Mouse (Mus musculus): ENCODE data around the gene Hey2. TPM values are rescaled to one million over a fixed set of nuclear protein-coding genes. Genes with fewer than 3 reads are reported as not detected.

The Hey2 gene
- polyA plus RNA-seq, 1 experiment: not detected

DNA sequence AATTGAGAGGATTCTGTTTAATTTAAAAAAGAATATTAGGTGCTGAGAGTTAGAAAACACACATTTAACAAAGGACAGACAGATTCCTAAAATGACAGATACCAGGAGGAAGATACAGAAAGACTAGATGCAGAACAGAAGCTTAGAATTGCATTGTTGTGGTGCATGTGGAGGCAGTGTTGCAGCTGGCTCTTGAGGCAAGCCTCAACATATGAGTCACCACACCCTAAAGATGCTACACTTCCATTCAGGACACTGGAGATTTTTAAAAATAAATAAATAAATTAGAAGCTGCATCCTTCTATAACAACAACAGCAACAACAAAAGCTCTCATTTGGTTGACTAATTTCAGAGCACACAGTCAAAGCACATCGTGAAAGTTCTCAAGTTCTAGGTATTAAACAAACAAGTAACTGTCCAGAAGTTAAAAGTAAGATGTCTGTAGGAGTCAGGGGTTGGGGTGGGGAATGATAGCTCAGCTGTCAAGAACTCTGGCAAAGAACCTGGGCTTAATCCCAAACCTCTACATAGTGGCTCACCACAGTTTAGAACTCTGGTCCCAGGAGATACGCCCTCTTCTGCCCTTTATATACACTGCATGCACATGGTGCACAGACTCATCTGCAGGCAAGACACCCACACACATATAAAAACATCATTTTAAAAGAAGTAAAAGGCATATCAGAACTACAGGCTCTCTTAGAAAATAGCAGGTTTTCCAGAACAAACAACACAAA lies 42.7 kb downstream of the Hey2 start:
- WGBS: 57% methylated on average over 2 of the region's 2 CpGs
- TF ChIP-seq CTCF (IDR thresholded peaks at IDR 0.05; ENCODE audit: insufficient read depth, low read depth, low read length) (no peak), POLR2A (IDR thresholded peaks at IDR 0.05; ENCODE audit: insufficient read depth, low read depth, low read length) (no peak)

DNA sequence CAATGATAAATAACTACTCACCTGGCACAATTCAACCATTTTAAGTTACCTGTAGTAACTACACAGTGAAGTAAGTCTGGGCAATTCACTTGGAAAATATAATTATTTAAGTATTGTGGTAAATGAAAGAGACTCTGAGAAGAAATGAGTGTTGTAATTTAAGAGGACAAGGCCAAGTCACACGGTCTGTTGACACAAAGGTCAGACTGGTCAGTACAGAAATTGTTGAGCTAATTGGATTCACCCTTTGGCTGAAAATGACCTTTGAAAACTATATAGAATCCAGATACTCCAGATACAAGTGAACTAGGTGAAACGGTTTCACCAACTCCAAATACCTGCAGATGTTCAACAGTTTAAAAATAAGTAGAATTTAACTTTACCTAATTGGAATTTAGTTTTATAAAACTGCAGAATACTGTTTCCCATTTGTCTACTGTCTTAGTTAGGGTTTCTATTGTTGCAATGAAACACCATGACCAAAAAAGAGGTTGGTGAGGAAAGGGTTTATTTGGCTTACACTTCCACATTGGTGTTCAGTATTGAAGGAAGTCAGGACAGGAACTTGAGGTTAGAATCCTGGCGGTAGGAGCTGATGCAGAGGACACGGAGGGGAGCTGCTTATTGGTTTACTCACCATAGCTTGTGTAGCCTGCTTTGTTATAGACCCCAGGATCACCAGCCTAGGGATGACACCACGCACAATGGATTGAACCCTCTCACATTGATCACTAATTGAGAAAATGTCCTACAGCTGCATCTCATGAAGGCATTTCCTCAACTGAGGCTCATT lies 45.9 kb downstream of the Hey2 start:
- TF ChIP-seq CTCF (IDR thresholded peaks at IDR 0.05; ENCODE audit: insufficient read depth, low read depth, low read length): no peak
- no peak for TF ChIP-seq POLR2A (IDR thresholded peaks at IDR 0.05; ENCODE audit: insufficient read depth, low read depth, low read length)
- 89% methylated on average over 5 of the region's 5 CpGs for WGBS
- Histone ChIP-seq H3K27ac (ENCODE audit: insufficient read depth, low read depth, low read length) (no peak overlapping the region), H3K4me1 (ENCODE audit: control insufficient read depth, insufficient read depth, low read length) (no peaks in the 10 kb centered on the region), H3K4me3 (ENCODE audit: insufficient read depth, low read depth, low read length) (no peak overlapping the region)

More for the DNA sequence above, 42.7 kb downstream of the Hey2 start:
- Histone ChIP-seq H3K4me3 (ENCODE audit: insufficient read depth, low read depth, low read length) (no peak overlapping the region), H3K27ac (ENCODE audit: insufficient read depth, low read depth, low read length) (no peak overlapping the region), H3K4me1 (ENCODE audit: control insufficient read depth, insufficient read depth, low read length) (no peaks in the 10 kb centered on the region)

DNA sequence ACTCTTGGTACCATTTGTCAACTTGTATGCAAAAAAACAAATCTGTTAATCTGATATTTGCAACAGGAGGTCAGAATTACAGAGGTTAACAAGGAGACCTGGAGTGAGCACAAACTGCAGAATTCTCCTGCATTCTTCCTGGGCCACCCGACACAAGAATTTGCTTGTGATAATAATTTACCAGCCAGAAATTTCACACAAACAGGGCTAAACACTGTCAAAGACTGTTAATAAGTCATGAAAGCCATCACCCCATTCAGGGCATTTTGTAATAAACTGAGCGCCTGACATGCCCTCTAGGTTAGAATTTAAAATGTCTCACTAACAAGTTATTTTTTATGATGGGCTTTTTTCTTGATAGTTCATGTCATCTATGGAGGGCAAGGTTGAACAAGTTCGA lies 51.6 kb downstream of the Hey2 start:
- WGBS: 95% methylated on average over 3 of the region's 3 CpGs
- Histone ChIP-seq H3K27ac (ENCODE audit: insufficient read depth, low read depth, low read length) (no peak overlapping the region), H3K4me1 (ENCODE audit: control insufficient read depth, insufficient read depth, low read length) (no peaks in the 10 kb centered on the region), H3K4me3 (ENCODE audit: insufficient read depth, low read depth, low read length) (no peak overlapping the region)
- TF ChIP-seq CTCF (IDR thresholded peaks at IDR 0.05; ENCODE audit: insufficient read depth, low read depth, low read length) (no peak), POLR2A (IDR thresholded peaks at IDR 0.05; ENCODE audit: insufficient read depth, low read depth, low read length) (no peak)

DNA sequence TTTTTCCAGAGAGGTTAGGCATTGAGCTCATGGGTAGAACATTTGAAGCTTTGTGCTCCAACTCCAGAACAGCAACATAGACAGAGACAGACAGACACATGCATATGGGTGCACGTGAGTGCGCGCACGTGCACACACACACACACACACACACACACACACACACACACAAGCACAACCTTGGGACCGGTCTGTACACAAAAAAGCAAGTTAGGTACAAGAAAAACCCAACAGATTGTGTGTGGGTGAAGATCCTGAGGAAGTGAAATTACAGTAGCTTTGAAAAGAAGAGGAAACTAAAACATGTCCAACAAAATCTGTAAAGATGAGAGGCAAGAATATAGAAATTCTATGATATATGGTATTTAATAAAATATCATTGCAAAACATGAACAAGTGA lies 53.1 kb downstream of the Hey2 start:
- no peak overlapping the region for H3K27ac ChIP-seq (ENCODE audit: insufficient read depth, low read depth, low read length)
- TF ChIP-seq CTCF (IDR thresholded peaks at IDR 0.05; ENCODE audit: insufficient read depth, low read depth, low read length) (no peak), POLR2A (IDR thresholded peaks at IDR 0.05; ENCODE audit: insufficient read depth, low read depth, low read length) (no peak)
- no peaks in the 10 kb centered on the region for H3K4me1 ChIP-seq (ENCODE audit: control insufficient read depth, insufficient read depth, low read length)
- no peak overlapping the region for H3K4me3 ChIP-seq (ENCODE audit: insufficient read depth, low read depth, low read length)
- 90% methylated on average over 5 of the region's 5 CpGs for WGBS

DNA sequence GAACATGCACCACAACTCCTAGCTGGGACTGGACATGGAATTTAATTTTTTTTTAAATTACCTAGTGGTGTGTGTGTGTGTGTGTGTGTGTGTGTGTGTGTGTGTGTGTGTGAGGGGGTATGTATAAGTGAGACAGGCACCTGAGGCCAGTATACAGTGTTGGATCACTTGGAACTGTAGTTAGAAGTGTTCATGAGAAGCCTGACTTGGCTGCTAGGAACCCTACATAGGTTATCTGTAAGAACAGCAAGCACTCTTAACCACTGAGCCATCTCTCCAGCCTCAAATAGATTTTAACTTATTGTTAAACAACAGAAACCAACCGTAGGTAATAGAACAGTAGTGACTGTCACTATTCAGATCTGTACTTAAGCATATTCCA lies 54.3 kb downstream of the Hey2 start:
- TF ChIP-seq CTCF (IDR thresholded peaks at IDR 0.05; ENCODE audit: insufficient read depth, low read depth, low read length): no peak
- TF ChIP-seq POLR2A (IDR thresholded peaks at IDR 0.05; ENCODE audit: insufficient read depth, low read depth, low read length): no peak
- 89% methylated on average over 1 of the region's 1 CpGs for WGBS
- H3K27ac ChIP-seq (ENCODE audit: insufficient read depth, low read depth, low read length): no peak overlapping the region
- H3K4me3 ChIP-seq (ENCODE audit: insufficient read depth, low read depth, low read length): no peak overlapping the region
- H3K4me1 ChIP-seq (ENCODE audit: control insufficient read depth, insufficient read depth, low read length): no peaks in the 10 kb centered on the region

DNA sequence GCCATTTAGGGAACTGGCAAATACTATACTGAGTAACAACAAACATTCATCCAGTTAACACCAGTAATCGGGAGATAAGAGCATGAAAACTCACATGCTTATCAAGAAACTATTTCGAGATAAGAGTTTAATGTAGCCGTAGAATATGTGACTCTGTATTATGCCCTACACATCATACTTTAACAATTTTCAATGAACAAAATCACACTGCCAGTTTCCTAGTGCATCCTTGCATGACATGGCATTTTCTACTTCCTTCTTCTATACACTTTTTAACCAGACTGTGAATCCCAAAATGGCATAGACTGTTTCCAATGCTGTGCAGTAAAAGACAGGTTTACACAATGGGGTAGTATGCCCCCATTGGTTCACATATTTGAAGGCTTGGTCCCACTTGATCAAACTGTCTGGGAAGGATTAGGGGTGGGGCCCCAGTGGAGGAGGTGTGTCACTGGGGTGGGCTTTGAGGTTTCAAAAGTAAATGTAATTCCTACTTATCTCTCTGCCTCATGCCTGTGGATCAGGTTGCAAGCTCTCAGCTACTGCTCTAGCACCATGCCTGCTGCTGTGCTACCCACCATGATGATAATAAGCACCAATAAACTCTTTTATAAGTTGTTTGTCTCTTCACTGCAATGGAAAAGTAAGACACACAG lies 54.8 kb downstream of the Hey2 start:
- no peak overlapping the region for H3K4me3 ChIP-seq (ENCODE audit: insufficient read depth, low read depth, low read length)
- no peaks in the 10 kb centered on the region for H3K4me1 ChIP-seq (ENCODE audit: control insufficient read depth, insufficient read depth, low read length)
- TF ChIP-seq POLR2A (IDR thresholded peaks at IDR 0.05; ENCODE audit: insufficient read depth, low read depth, low read length): no peak
- TF ChIP-seq CTCF (IDR thresholded peaks at IDR 0.05; ENCODE audit: insufficient read depth, low read depth, low read length): no peak
- 78% methylated on average over 3 of the region's 3 CpGs for WGBS
- H3K27ac ChIP-seq (ENCODE audit: insufficient read depth, low read depth, low read length): no peak overlapping the region

DNA sequence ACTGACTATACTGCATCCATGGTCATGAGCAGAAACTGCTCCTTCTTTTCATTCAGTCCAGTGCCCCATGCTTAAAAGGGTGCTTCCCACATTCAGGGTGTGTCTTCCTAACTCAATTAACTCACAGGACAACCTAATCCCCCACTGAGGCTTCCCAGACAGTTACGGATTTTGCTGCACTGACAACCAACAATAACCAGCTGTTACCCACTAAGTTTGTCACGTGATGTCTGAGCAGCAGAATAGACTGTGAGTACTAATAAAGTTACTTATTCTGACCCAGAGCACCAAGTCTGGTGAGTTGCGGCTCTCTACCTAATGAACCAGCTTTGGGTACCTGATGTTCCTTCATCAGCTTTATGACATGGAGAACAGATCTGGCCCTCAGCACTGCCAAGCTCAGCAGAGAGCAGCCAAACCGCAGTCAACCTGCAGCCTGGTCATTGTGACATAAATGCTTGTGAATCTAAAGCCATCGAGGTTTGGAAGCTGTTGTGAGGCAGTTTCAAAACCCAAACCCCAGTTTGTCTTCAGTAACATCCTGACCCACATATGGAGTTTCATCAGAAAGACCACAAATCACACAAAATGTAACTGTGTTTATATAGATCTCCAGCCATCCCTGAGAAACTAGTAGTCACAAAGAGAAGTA lies 56.4 kb downstream of the Hey2 start:
- Histone ChIP-seq H3K4me3 (ENCODE audit: insufficient read depth, low read depth, low read length) (no peak overlapping the region), H3K27ac (ENCODE audit: insufficient read depth, low read depth, low read length) (no peak overlapping the region), H3K4me1 (ENCODE audit: control insufficient read depth, insufficient read depth, low read length) (no peaks in the 10 kb centered on the region)
- no peak for TF ChIP-seq POLR2A (IDR thresholded peaks at IDR 0.05; ENCODE audit: insufficient read depth, low read depth, low read length)
- TF ChIP-seq CTCF (IDR thresholded peaks at IDR 0.05; ENCODE audit: insufficient read depth, low read depth, low read length): no peak
- 87% methylated on average over 5 of the region's 5 CpGs for WGBS

Other genes with a start within 250 kb of the Hey2 start
- gene Trmt11, start 242.1 kb downstream of the Hey2 start, polyA plus RNA-seq (2012; ENCODE audit: insufficient read depth, insufficient read length, low replicate concordance, missing spikeins): not detected in 2 replicates
- gene Hint3, start 213.2 kb downstream of the Hey2 start, polyA plus RNA-seq (2012; ENCODE audit: insufficient read depth, insufficient read length, low replicate concordance, missing spikeins): not detected in 2 replicates
- gene Ncoa7, start 39.5 kb downstream of the Hey2 start, polyA plus RNA-seq (2012; ENCODE audit: insufficient read depth, insufficient read length, low replicate concordance, missing spikeins): not detected in 2 replicates

All from olfactory bulb, adult 2 months (tissue).